Mouse (Mus musculus) forebrain, embryonic 16.5 days (tissue): Measurements from ENCODE around the gene Tmem220. TPM values are rescaled to one million over a fixed set of nuclear protein-coding genes. Genes with fewer than 3 reads are reported as not detected.
"Not testable (repeated sequence)": the region's sequence is repeated elsewhere in the genome, so short reads cannot be mapped to it uniquely, and the experiment has no call there.

Experiments used
- ATAC-seq: fragments of 200-750 bp; cut with Nextera tagmentation; 2 replicates; pipeline ENCODE4 v1.8.0; 2017; ENCODE audit warnings: mild to moderate bottlenecking, moderate library complexity
- H3K27ac ChIP-seq: fragments of 300-500 bp; sonication (generic); 2 replicates; pipeline ENCODE4 v1.5.1; 2014; ENCODE audit warnings: low read length, control low read depth
- H3K27me3 ChIP-seq: fragments of 300-500 bp; sonication (generic); replicated peaks from 2 replicates; pipeline ENCODE4 v1.6.1; 2014; ENCODE audit warnings: low read length; ENCODE audit not compliant: control insufficient read depth, insufficient read depth
- H3K36me3 ChIP-seq: fragments of 300-500 bp; sonication (generic); 2 replicates; pipeline ENCODE4 v1.6.1; 2014; ENCODE audit not compliant: control insufficient read depth, insufficient read depth
- H3K4me1 ChIP-seq: fragments of 300-500 bp; sonication (generic); replicated peaks from 2 replicates; pipeline ENCODE4 v1.6.1; 2014; ENCODE audit warnings: low read length; ENCODE audit not compliant: control insufficient read depth, insufficient read depth
- H3K4me2 ChIP-seq: fragments of 300-500 bp; sonication (generic); 2 replicates; pipeline ENCODE4 v1.6.1; 2014; ENCODE audit warnings: mild to moderate bottlenecking, low read length, control low read depth
- H3K4me3 ChIP-seq: fragments of 300-500 bp; sonication (generic); replicated peaks from 2 replicates; pipeline ENCODE4 v1.5.1; 2014; ENCODE audit warnings: mild to moderate bottlenecking, low read length, control low read depth
- H3K9ac ChIP-seq: fragments of 300-500 bp; sonication (generic); replicated peaks from 2 replicates; pipeline ENCODE4 v1.6.1; 2014; ENCODE audit warnings: low read depth, low read length, control low read depth
- H3K9me3 ChIP-seq: fragments of 300-500 bp; sonication (generic); 2 replicates; pipeline ENCODE4 v1.6.1; 2016; ENCODE audit warnings: low read length; ENCODE audit not compliant: control insufficient read depth
- WGBS: fragments of 180-500 bp; shearing (Covaris S2); extraction: QIAGEN DNeasy Blood & Tissue Kit; methylation state at CpG from one replicate; pipeline ENCODE4 v1.1.7; 2014; 5-methylcytosine and 5-hydroxymethylcytosine counted together
- polyA plus RNA-seq: library from polyadenylated mRNA; unstranded; fragments of >200 nt; fragmentation: Nextera tagmentation; extraction: Ambion mirVana; gene quantifications from 2 replicates; pipeline ENCODE4 v1.2.1, GENCODE M21; 2015

Tmem220 gene
- polyA plus RNA-seq, 1 experiment from 2014 or later, result 0.43 TPM

GRCm38 (mm10) chr11:67011635-67012034 is 13.3 kb upstream of the Tmem220 start:
- Histone ChIP-seq H3K27me3 (no peaks in the 10 kb centered on the region), H3K9ac (no peak overlapping the region), H3K9me3 (no peaks in the 10 kb centered on the region), H3K4me3 (no peak overlapping the region), H3K4me1 (peaks cover 4% of the 10 kb centered on the region; the same call in 1 of the 2 replicates), H3K27ac (no peak overlapping the region), H3K36me3 (no peaks in the 10 kb centered on the region), H3K4me2 (no peak overlapping the region)
- ATAC-seq, result no peak
- 21% methylated on average over 4 of the region's 4 CpGs for WGBS

GRCm38 (mm10) chr11:67017801-67018591 is 7.0 kb upstream of the Tmem220 start:
- Histone ChIP-seq H3K27ac (no peak overlapping the region), H3K4me1 (peaks cover 8% of the 10 kb centered on the region; the same call in 1 of the 2 replicates), H3K27me3 (no peaks in the 10 kb centered on the region), H3K4me2 (no peak overlapping the region), H3K9ac (no peak overlapping the region; the same call in 1 of the 2 replicates), H3K4me3 (no peak overlapping the region), H3K36me3 (no peaks in the 10 kb centered on the region), H3K9me3 (no peaks in the 10 kb centered on the region)
- WGBS, result 6% methylated on average over 12 of the region's 12 CpGs
- ATAC-seq, result 0 out of 2 replicates have a peak, but pooled peaks have one; percentile 15

- no peaks in the 10 kb centered on the region for H3K36me3 ChIP-seq
- ATAC-seq, result no peak
- no peaks in the 10 kb centered on the region for H3K27me3 ChIP-seq
- no peak overlapping the region for H3K9ac ChIP-seq
- 53% methylated on average over 7 of the region's 7 CpGs for WGBS
- H3K9me3 ChIP-seq, result no peaks in the 10 kb centered on the region
- no peak overlapping the region for H3K27ac ChIP-seq
- H3K4me2 ChIP-seq, result no peak overlapping the region
- peaks cover 19% of the 10 kb centered on the region for H3K4me1 ChIP-seq
- H3K4me3 ChIP-seq, result no peak overlapping the region
Observed at GRCm38 (mm10) chr11:67019711-67020475, 5.1 kb upstream of the Tmem220 start.

GRCm38 (mm10) chr11:67020948-67021347 is 4.0 kb upstream of the Tmem220 start:
- ATAC-seq, result peak; percentile 22; the same call in 1 of the 2 replicates
- Histone ChIP-seq H3K4me3 (peak overlapping the region; percentile 21; the same call in 1 of the 2 replicates), H3K4me1 (peaks cover 21% of the 10 kb centered on the region), H3K9me3 (no peaks in the 10 kb centered on the region), H3K36me3 (no peaks in the 10 kb centered on the region), H3K27me3 (no peaks in the 10 kb centered on the region), H3K9ac (no peak overlapping the region), H3K4me2 (peak overlapping the region; percentile 53), H3K27ac (no peak overlapping the region)
- WGBS, result 3% methylated on average over 12 of the region's 12 CpGs

GRCm38 (mm10) chr11:67022354-67023115 is 2.4 kb upstream of the Tmem220 start:
- no peak overlapping the region for H3K27ac ChIP-seq
- no peak for ATAC-seq
- no peaks in the 10 kb centered on the region for H3K36me3 ChIP-seq
- WGBS, result 86% methylated on average over 13 of the region's 13 CpGs
- H3K9ac ChIP-seq, result no peak overlapping the region
- H3K4me2 ChIP-seq, result no peak overlapping the region
- peaks cover 21% of the 10 kb centered on the region for H3K4me1 ChIP-seq
- H3K9me3 ChIP-seq, result no peaks in the 10 kb centered on the region
- no peaks in the 10 kb centered on the region for H3K27me3 ChIP-seq
- no peak overlapping the region for H3K4me3 ChIP-seq

- not testable (repeated sequence) for H3K27ac ChIP-seq, H3K36me3 ChIP-seq, H3K27me3 ChIP-seq, H3K9ac ChIP-seq, ATAC-seq, H3K4me3 ChIP-seq, H3K9me3 ChIP-seq, H3K4me2 ChIP-seq
- peaks cover 17% of the 10 kb centered on the region for H3K4me1 ChIP-seq
- WGBS, result 50% methylated on average over 1 of the region's 1 CpGs
Observed at GRCm38 (mm10) chr11:67023191-67023590, 1.8 kb upstream of the Tmem220 start.

- Histone ChIP-seq H3K36me3 (no peaks in the 10 kb centered on the region), H3K4me2 (peak overlapping the region; percentile 66), H3K27ac (no peak overlapping the region), H3K9me3 (no peaks in the 10 kb centered on the region), H3K4me1 (peaks cover 17% of the 10 kb centered on the region), H3K27me3 (no peaks in the 10 kb centered on the region), H3K9ac (no peak overlapping the region), H3K4me3 (no peak overlapping the region)
- WGBS, result 10% methylated on average over 6 of the region's 6 CpGs
- ATAC-seq, result no peak
Observed at GRCm38 (mm10) chr11:67023802-67024340, 1.1 kb upstream of the Tmem220 start.

GRCm38 (mm10) chr11:67030904-67031602 is 6.1 kb downstream of the Tmem220 start:
- WGBS, result 57% methylated on average over 16 of the region's 16 CpGs
- no peaks in the 10 kb centered on the region for H3K4me1 ChIP-seq

More at GRCm38 (mm10) chr11:67030904-67031602, 6.1 kb downstream of the Tmem220 start:
- Histone ChIP-seq H3K27me3 (no peaks in the 10 kb centered on the region), H3K36me3 (no peaks in the 10 kb centered on the region), H3K4me2 (no peak overlapping the region), H3K4me3 (no peak overlapping the region), H3K9ac (no peak overlapping the region), H3K27ac (no peak overlapping the region), H3K9me3 (no peaks in the 10 kb centered on the region)
- ATAC-seq, result no peak
